Mouse (Mus musculus) kidney, embryonic 15.5 days (tissue): ENCODE results near the gene Zfp523. TPM values are rescaled to one million over a fixed set of nuclear protein-coding genes. Genes with fewer than 3 reads are reported as not detected.
"Not testable (repeated sequence)": the region's sequence is repeated elsewhere in the genome, so short reads cannot be mapped to it uniquely, and the experiment has no call there.

ENCODE experiments used
- ATAC-seq: fragments of 200-750 bp; cut with Nextera tagmentation; replicated peaks from 2 replicates; pipeline ENCODE4 v1.8.0; 2017; ENCODE audit warnings: moderate TSS enrichment; ENCODE audit not compliant: low FRiP score
- H3K27ac ChIP-seq: fragments of 300-500 bp; sonication (generic); 2 replicates; pipeline ENCODE4 v1.5.1; 2015; ENCODE audit warnings: mild to moderate bottlenecking, inconsistent platforms
- H3K27me3 ChIP-seq: fragments of 300-500 bp; sonication (generic); 2 replicates; pipeline ENCODE4 v1.6.1; 2015; ENCODE audit warnings: inconsistent platforms
- H3K36me3 ChIP-seq: fragments of 300-500 bp; sonication (generic); 2 replicates; pipeline ENCODE4 v1.6.1; 2015; ENCODE audit warnings: inconsistent platforms
- H3K4me1 ChIP-seq: fragments of 300-500 bp; sonication (generic); 2 replicates; pipeline ENCODE4 v1.6.1; 2015; ENCODE audit warnings: inconsistent platforms
- H3K4me2 ChIP-seq: fragments of 300-500 bp; sonication (generic); 2 replicates; pipeline ENCODE4 v1.6.1; 2015; ENCODE audit warnings: moderate library complexity, mild to moderate bottlenecking, inconsistent platforms
- H3K4me3 ChIP-seq: fragments of 300-500 bp; sonication (generic); replicated peaks from 2 replicates; pipeline ENCODE4 v1.5.1; 2015; ENCODE audit warnings: mild to moderate bottlenecking, inconsistent platforms
- H3K9ac ChIP-seq: fragments of 300-500 bp; sonication (generic); 2 replicates; pipeline ENCODE4 v1.6.1; 2015; ENCODE audit warnings: mild to moderate bottlenecking, inconsistent platforms
- H3K9me3 ChIP-seq: fragments of 300-500 bp; sonication (generic); replicated peaks from 2 replicates; pipeline ENCODE4 v1.6.1; 2016; ENCODE audit warnings: inconsistent platforms
- WGBS: fragments of 180-500 bp; shearing (Covaris S2); methylation state at CpG from one replicate; pipeline ENCODE4 v1.1.7; 2015; ENCODE audit warnings: mixed read lengths; 5-methylcytosine and 5-hydroxymethylcytosine counted together
- polyA plus RNA-seq: library from polyadenylated mRNA; unstranded; fragments of >200 nt; fragmentation: Nextera tagmentation; extraction: Ambion mirVana; gene quantifications from 2 replicates; pipeline ENCODE4 v1.2.1, GENCODE M21; 2015

Zfp523 gene
- polyA plus RNA-seq, 1 experiment from 2014 or later, result 40.1 TPM

GRCm38 (mm10) chr17:28217721-28218649 is 41.1 kb downstream of the Zfp523 start:
- Histone ChIP-seq H3K27me3 (0 out of 2 replicates have a peak, but pooled peaks cover 3% of the 10 kb centered on the region), H3K9ac (no peak overlapping the region), H3K4me1 (peaks cover 16% of the 10 kb centered on the region), H3K9me3 (no peaks in the 10 kb centered on the region), H3K36me3 (no peaks in the 10 kb centered on the region), H3K4me3 (no peak overlapping the region), H3K27ac (peak overlapping the region; percentile 45), H3K4me2 (peak overlapping the region; percentile 14)
- 31% methylated on average over 23 of the region's 23 CpGs for WGBS
- ATAC-seq, result no peak

- not testable (repeated sequence) for H3K4me3 ChIP-seq, H3K36me3 ChIP-seq, H3K4me2 ChIP-seq, H3K9me3 ChIP-seq, H3K27ac ChIP-seq, H3K27me3 ChIP-seq, H3K9ac ChIP-seq, ATAC-seq
- peaks cover 39% of the 10 kb centered on the region for H3K4me1 ChIP-seq
- WGBS, result 88% methylated on average over 10 of the region's 10 CpGs
Observed at GRCm38 (mm10) chr17:28222463-28222862, 45.5 kb downstream of the Zfp523 start.

- Histone ChIP-seq H3K4me3 (peak overlapping the region; percentile 57), H3K4me1 (peaks cover 29% of the 10 kb centered on the region), H3K27me3 (no peaks in the 10 kb centered on the region), H3K9ac (peak overlapping the region; percentile 67), H3K27ac (peak overlapping the region; percentile 85), H3K36me3 (no peaks in the 10 kb centered on the region), H3K9me3 (no peaks in the 10 kb centered on the region), H3K4me2 (peak overlapping the region; percentile 95)
- ATAC-seq, result peak; percentile 91
- WGBS, result under 1% methylated on average over 46 of the region's 46 CpGs
Observed at GRCm38 (mm10) chr17:28223561-28224391, 46.8 kb downstream of the Zfp523 start.

DNA sequence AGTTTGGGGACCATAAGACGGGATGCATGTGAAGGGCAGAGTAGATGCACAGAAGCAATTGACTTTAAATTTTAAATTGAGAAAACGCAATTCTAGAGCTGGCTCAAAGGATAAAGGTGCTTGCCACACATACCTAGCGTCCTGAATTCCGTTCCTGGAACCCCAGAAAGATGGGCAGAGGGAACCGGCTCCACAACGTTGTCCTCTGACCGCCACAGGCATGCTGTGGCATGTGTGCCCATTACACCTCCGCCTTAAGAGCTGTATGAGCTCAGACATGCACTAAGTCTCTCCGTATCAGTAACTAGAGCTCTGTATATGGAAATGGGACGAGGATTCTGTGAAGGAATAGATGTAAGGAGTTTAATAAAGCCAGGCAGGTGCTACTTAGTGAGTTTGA is 47.7 kb downstream of the Zfp523 start:
- peak overlapping the region; percentile 85; the same call in 1 of the 2 replicates for H3K27ac ChIP-seq
- no peaks in the 10 kb centered on the region for H3K27me3 ChIP-seq
- no peak overlapping the region for H3K4me3 ChIP-seq
- no peak overlapping the region for H3K9ac ChIP-seq
- peaks cover 29% of the 10 kb centered on the region for H3K4me1 ChIP-seq
- H3K4me2 ChIP-seq, result peak overlapping the region; percentile 95; the same call in 1 of the 2 replicates
- no peak for ATAC-seq
- H3K9me3 ChIP-seq, result no peaks in the 10 kb centered on the region
- 88% methylated on average over 10 of the region's 10 CpGs for WGBS
- no peaks in the 10 kb centered on the region for H3K36me3 ChIP-seq

GRCm38 (mm10) chr17:28226014-28226413 is 49.1 kb downstream of the Zfp523 start:
- no peaks in the 10 kb centered on the region for H3K27me3 ChIP-seq
- peak; percentile 41 for ATAC-seq
- WGBS, result 2% methylated on average over 21 of the region's 21 CpGs
- H3K36me3 ChIP-seq, result no peaks in the 10 kb centered on the region
- H3K4me3 ChIP-seq, result peak overlapping the region; percentile 40
- peak overlapping the region; percentile 43; the same call in 1 of the 2 replicates for H3K9ac ChIP-seq
- H3K27ac ChIP-seq, result peak overlapping the region; percentile 32; the same call in 1 of the 2 replicates
- peak overlapping the region; percentile 79 for H3K4me2 ChIP-seq
- no peaks in the 10 kb centered on the region for H3K9me3 ChIP-seq
- H3K4me1 ChIP-seq, result peaks cover 26% of the 10 kb centered on the region

DNA sequence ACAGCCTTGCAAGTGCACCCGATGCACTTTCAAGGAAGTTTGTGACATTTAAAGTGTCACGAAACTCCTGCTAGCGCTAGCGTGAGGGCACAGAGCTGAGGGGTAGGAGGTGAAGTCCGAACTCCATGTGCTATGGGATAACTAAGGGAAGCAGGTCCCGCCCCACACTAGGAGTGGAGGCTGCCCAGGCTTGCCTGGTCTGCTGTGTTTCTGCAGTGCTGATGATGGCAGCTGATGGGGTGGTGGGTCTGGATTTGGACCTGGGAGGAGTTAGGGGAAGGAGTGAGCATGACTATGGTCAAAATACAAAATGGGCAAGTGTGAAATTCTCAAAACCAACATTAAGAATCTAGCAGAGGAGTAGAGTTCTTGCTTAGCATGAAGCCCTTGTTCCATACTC is 53.6 kb downstream of the Zfp523 start:
- Histone ChIP-seq H3K27me3 (no peaks in the 10 kb centered on the region), H3K4me3 (no peak overlapping the region), H3K4me2 (no peak overlapping the region), H3K9ac (no peak overlapping the region), H3K9me3 (no peaks in the 10 kb centered on the region), H3K27ac (no peak overlapping the region), H3K36me3 (no peaks in the 10 kb centered on the region), H3K4me1 (peaks cover 36% of the 10 kb centered on the region)
- ATAC-seq, result no peak
- WGBS, result 83% methylated on average over 6 of the region's 6 CpGs

GRCm38 (mm10) chr17:28231026-28231736 is 54.3 kb downstream of the Zfp523 start:
- H3K4me3 ChIP-seq, result no peak overlapping the region
- 83% methylated on average over 18 of the region's 18 CpGs for WGBS
- no peaks in the 10 kb centered on the region for H3K36me3 ChIP-seq

DNA sequence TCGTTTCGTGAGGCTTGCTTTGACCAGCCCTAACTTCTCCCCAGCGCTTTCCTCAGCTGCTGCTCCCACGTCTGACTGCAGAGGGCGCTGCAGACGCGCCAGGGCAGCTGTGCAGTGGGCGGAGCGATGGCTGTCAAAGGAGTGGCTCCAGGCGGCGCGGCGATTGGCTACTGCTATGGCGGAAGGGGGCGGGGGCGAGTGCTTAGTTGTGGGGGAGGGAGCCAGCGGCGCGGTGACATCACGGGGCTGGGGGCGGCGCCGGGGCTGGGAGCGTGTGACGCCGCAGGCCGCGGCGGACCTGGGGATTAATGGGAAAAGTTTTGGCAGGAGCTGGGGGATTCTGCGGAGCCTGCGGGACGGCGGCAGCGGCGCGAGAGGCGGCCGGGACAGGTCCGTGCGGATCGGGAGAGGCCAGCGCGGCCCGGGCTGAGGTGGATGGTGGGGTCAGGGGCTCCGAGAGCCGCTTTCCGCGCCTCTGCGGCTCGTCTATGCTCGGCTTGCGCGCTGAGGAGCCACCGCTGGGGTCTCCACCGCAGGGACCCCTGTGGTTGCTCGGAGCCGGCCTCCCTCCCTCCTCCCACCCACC is 55.6 kb downstream of the Zfp523 start, which contains the start of gene Ppard:
Ppard (plus strand) TSS at position 226 of the 586 bp plus-strand sequence.
- Histone ChIP-seq H3K9ac (peak within 1 kb of the TSS; percentile 91), H3K4me3 (peak within 1 kb of the TSS; percentile 81), H3K4me1 (peaks cover 39% of the 10 kb centered on the region), H3K27ac (peak within 1 kb of the TSS; percentile 87), H3K9me3 (no peaks in the 10 kb centered on the region), H3K36me3 (peaks cover 7% of the 10 kb centered on the region; the same call in 1 of the 2 replicates), H3K27me3 (no peaks in the 10 kb centered on the region), H3K4me2 (peak within 1 kb of the TSS; percentile 85)
- WGBS, result under 1% methylated on average over 55 of the region's 57 CpGs
- peak; percentile 94 for ATAC-seq

More at GRCm38 (mm10) chr17:28231026-28231736, 54.3 kb downstream of the Zfp523 start:
- no peak overlapping the region for H3K9ac ChIP-seq
- H3K4me1 ChIP-seq, result peaks cover 37% of the 10 kb centered on the region
- no peak for ATAC-seq
- no peak overlapping the region for H3K4me2 ChIP-seq
- no peak overlapping the region for H3K27ac ChIP-seq
- H3K27me3 ChIP-seq, result no peaks in the 10 kb centered on the region
- H3K9me3 ChIP-seq, result no peaks in the 10 kb centered on the region

DNA sequence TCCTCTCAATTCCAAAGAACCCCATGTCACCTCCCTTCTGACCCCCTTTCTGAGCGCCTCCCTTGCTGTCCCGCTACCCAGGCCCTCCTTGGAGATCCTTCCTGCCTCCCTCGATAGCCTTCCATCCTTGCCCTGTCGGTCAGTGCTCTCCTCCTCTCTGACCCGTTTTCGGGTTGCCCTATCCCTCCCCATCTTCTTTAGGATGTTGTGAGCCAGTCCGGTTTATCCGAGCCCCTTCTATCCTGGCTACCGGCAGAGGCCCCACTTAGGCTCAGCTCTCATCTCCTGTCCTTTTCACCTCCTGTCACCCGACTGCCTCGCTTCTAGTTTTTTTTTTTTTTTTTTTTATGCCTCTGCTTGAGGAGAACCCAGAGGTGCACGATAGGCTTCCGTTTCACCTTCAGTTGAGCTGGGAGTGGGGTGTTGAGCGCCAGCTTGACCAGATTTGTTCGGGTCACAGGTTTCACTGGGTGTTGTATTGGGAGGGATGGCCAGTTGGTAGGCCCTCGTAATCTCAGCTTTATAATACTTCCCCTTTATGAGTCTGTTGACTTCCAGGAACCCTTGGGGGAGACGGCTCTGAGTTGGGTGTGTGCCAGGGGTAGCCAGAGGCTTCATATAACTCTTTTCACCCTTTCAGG is 56.3 kb downstream of the Zfp523 start:
- H3K9me3 ChIP-seq, result no peaks in the 10 kb centered on the region
- H3K4me3 ChIP-seq, result peak overlapping the region; percentile 81
- WGBS, result 4% methylated on average over 17 of the region's 17 CpGs
- H3K27ac ChIP-seq, result peak overlapping the region; percentile 87
- H3K4me1 ChIP-seq, result peaks cover 39% of the 10 kb centered on the region
- peak overlapping the region; percentile 91 for H3K9ac ChIP-seq
- H3K36me3 ChIP-seq, result peaks cover 11% of the 10 kb centered on the region; the same call in 1 of the 2 replicates
- peak overlapping the region; percentile 85 for H3K4me2 ChIP-seq
- no peak; the same call in 1 of the 2 replicates for ATAC-seq
- H3K27me3 ChIP-seq, result no peaks in the 10 kb centered on the region

DNA sequence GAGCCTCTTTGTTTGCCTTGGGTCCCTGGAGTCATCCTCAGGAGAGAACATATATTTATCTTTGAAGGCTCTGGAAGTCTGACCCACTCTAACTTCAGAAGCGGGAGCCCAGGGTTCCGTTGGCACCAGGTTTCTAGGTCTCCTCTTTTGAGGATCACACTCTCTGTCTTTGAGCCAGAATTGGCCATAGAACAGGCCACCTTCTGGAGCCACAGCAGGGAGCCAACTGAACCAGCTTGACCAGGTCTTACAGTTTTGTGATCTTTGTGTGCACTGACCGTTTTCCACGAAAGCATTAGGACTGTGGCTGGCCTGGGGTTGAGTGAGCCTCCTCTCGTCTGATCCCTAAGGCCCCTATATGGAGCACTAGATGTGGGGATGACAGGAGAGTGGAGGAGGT is 57.7 kb downstream of the Zfp523 start:
- peaks cover 39% of the 10 kb centered on the region for H3K4me1 ChIP-seq
- H3K9ac ChIP-seq, result no peak overlapping the region
- no peak overlapping the region for H3K4me3 ChIP-seq
- peaks cover 22% of the 10 kb centered on the region for H3K36me3 ChIP-seq
- 83% methylated on average over 5 of the region's 5 CpGs for WGBS
- no peaks in the 10 kb centered on the region for H3K9me3 ChIP-seq
- peak overlapping the region; percentile 0; the same call in 1 of the 2 replicates for H3K27ac ChIP-seq
- ATAC-seq, result no peak
- H3K27me3 ChIP-seq, result no peaks in the 10 kb centered on the region
- H3K4me2 ChIP-seq, result 0 out of 2 replicates have a peak overlapping the region, but pooled peaks have one; percentile 15
